Mouse (Mus musculus): ENCODE data around the gene Bicd2. TPM values are rescaled to one million over a fixed set of nuclear protein-coding genes. Genes with fewer than 3 reads are reported as not detected.

Bicd2 gene
- polyA plus RNA-seq, 1 experiment from 2014 or later: 8.9 TPM

GRCm38 (mm10) chr13:49381230-49381629, 39.8 kb downstream of the Bicd2 start:
- WGBS: 21% methylated on average over 3 of the region's 3 CpGs
- no peak overlapping the region; the same call in 1 of the 2 replicates for H3K27ac ChIP-seq (ENCODE audit: low read depth, low read length)

DNA sequence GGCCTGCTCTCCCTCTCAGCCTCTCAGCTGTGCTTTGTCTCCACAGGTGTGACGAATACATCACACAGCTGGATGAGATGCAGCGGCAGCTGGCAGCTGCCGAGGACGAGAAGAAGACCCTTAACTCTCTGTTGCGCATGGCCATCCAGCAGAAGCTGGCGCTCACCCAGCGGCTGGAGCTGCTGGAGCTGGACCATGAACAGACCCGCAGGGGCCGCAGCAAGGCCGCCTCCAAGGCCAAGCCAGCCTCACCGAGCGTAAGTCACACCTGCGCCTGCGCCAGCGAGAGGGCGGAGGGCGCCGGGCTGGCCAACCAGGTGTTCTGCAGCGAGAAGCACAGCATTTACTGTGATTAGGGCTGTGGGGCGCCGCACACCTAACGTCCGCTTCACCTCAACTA, 41.6 kb downstream of the Bicd2 start:
- peaks cover 78% of the 10 kb centered on the region for H3K36me3 ChIP-seq (ENCODE audit: control insufficient read depth, insufficient read depth)
- WGBS: 91% methylated on average over 23 of the region's 23 CpGs

More at GRCm38 (mm10) chr13:49381230-49381629, 39.8 kb downstream of the Bicd2 start:
- H3K27me3 ChIP-seq (replicated peaks; ENCODE audit: control insufficient read depth, insufficient read depth, low read length): no peaks in the 10 kb centered on the region
- H3K9me3 ChIP-seq (ENCODE audit: control insufficient read depth): no peaks in the 10 kb centered on the region
- no peak overlapping the region for H3K4me2 ChIP-seq (replicated peaks; ENCODE audit: low read depth)
- peaks cover 82% of the 10 kb centered on the region for H3K36me3 ChIP-seq (ENCODE audit: control insufficient read depth, insufficient read depth)
- ATAC-seq: peak; percentile 56; the same call in 1 of the 2 replicates
- no peak overlapping the region for H3K9ac ChIP-seq (ENCODE audit: low read depth, low read length)
- no peak overlapping the region for H3K4me3 ChIP-seq (ENCODE audit: low read depth, low read length)
- peak; percentile 98 for TF ChIP-seq CTCF (IDR thresholded peaks at IDR 0.05; ENCODE audit: low read depth)
- no peaks in the 10 kb centered on the region for H3K4me1 ChIP-seq (replicated peaks; ENCODE audit: control insufficient read depth, insufficient read depth, low read length)

DNA sequence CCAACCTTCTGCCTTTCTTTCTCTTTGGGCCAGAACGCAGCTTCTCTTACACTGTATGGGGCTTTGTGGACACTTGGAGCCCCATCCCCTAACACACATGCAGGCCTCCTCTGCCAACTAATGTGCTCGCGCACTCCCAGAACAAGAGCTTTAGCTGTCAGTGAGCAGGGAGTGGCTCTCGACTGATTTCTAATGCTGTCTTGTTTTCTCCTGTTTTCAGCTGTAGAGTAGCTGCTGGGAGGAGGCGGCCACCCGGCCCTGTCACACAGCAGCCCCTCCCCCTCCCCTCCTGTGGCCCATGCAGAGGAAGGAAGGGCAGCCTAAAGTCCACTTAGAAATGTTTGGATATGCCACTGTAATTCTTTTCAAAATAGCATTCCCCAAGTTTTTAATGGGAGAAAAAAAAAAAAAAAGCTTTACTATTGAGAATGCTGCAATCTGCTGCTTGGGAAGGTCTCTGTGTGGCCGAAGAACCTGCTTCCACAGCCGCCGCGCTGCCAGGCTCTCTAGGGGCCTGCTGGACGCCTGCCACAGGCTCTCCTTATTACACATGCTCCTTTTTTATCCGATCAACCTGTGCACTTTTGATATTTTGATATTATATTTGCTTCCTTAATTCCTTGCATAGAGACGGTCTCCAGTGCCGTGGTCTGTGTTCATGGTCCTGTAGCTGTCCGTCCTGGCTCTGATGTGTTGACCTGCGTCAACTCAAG, 43.5 kb downstream of the Bicd2 start:
- ATAC-seq: no peak
- Histone ChIP-seq H3K36me3 (ENCODE audit: control insufficient read depth, insufficient read depth) (peaks cover 59% of the 10 kb centered on the region), H3K27ac (ENCODE audit: low read depth, low read length) (no peak overlapping the region)

More for the DNA sequence above, 41.6 kb downstream of the Bicd2 start:
- no peaks in the 10 kb centered on the region for H3K27me3 ChIP-seq (replicated peaks; ENCODE audit: control insufficient read depth, insufficient read depth, low read length)
- no peaks in the 10 kb centered on the region for H3K9me3 ChIP-seq (ENCODE audit: control insufficient read depth)
- H3K9ac ChIP-seq (ENCODE audit: low read depth, low read length): no peak overlapping the region
- H3K4me1 ChIP-seq (replicated peaks; ENCODE audit: control insufficient read depth, insufficient read depth, low read length): no peaks in the 10 kb centered on the region
- H3K4me3 ChIP-seq (ENCODE audit: low read depth, low read length): no peak overlapping the region
- no peak overlapping the region for H3K4me2 ChIP-seq (replicated peaks; ENCODE audit: low read depth)
- no peak overlapping the region for H3K27ac ChIP-seq (ENCODE audit: low read depth, low read length)
- TF ChIP-seq CTCF (IDR thresholded peaks at IDR 0.05; ENCODE audit: low read depth): no peak
- ATAC-seq: no peak

DNA sequence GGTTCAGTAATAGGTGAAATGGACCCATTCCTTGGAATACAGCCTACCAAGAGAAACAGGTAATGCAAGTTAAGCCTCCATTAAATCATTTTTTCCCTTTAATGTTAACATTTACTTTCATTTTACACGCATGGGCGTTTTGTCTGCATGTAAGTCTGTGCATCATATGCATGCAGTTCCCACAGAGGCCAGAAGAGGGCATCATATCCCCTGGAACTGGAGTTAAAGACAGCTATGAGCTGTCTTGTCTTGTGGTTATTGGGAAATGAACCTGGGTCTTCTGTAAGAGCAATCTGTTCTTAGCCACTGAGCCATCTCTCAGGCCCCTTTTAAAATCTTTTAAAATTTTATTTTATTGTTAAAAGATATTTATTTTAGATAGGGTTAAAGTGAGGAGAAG, 50.0 kb downstream of the Bicd2 start:
- no peak for ATAC-seq
- WGBS: 94% methylated on average over 2 of the region's 2 CpGs

More for the DNA sequence above, 43.5 kb downstream of the Bicd2 start:
- WGBS: 79% methylated on average over 16 of the region's 16 CpGs
- H3K4me3 ChIP-seq (ENCODE audit: low read depth, low read length): no peak overlapping the region
- no peak overlapping the region for H3K4me2 ChIP-seq (replicated peaks; ENCODE audit: low read depth)
- H3K4me1 ChIP-seq (replicated peaks; ENCODE audit: control insufficient read depth, insufficient read depth, low read length): no peaks in the 10 kb centered on the region
- H3K9ac ChIP-seq (ENCODE audit: low read depth, low read length): no peak overlapping the region
- no peaks in the 10 kb centered on the region for H3K9me3 ChIP-seq (ENCODE audit: control insufficient read depth)
- TF ChIP-seq CTCF (IDR thresholded peaks at IDR 0.05; ENCODE audit: low read depth): no peak
- H3K27me3 ChIP-seq (replicated peaks; ENCODE audit: control insufficient read depth, insufficient read depth, low read length): no peaks in the 10 kb centered on the region

DNA sequence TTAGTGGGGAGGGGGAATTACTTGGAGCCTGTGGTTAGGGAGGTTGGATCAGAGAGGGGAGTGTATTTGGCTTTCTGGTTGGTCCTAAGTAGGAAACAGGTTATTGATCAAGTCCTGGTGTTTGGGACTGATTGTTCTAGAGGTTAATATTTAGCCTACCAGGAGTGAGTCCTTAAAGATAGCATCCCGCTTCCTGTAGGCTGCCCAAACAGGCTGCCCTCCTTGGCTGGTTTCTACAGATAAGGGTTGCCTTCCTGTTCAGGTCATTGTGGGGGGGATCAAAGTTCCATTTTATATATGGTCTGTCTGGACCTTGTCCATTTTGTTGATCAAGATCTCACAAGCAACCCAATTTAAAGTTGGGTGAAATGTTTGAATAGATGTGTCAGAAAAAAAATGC, 52.2 kb downstream of the Bicd2 start:
- no peaks in the 10 kb centered on the region for H3K9me3 ChIP-seq (ENCODE audit: control insufficient read depth)
- H3K4me2 ChIP-seq (replicated peaks; ENCODE audit: low read depth): no peak overlapping the region
- no peaks in the 10 kb centered on the region for H3K27me3 ChIP-seq (replicated peaks; ENCODE audit: control insufficient read depth, insufficient read depth, low read length)
- H3K4me1 ChIP-seq (replicated peaks; ENCODE audit: control insufficient read depth, insufficient read depth, low read length): 0 out of 2 replicates have a peak, but pooled peaks cover 2% of the 10 kb centered on the region
- no peak overlapping the region for H3K4me3 ChIP-seq (ENCODE audit: low read depth, low read length)
- H3K27ac ChIP-seq (ENCODE audit: low read depth, low read length): no peak overlapping the region
- no peak for TF ChIP-seq CTCF (IDR thresholded peaks at IDR 0.05; ENCODE audit: low read depth)
- peak; percentile 40; the same call in 1 of the 2 replicates for ATAC-seq
- H3K36me3 ChIP-seq (ENCODE audit: control insufficient read depth, insufficient read depth): no peaks in the 10 kb centered on the region
- no peak overlapping the region for H3K9ac ChIP-seq (ENCODE audit: low read depth, low read length)
- whole genome bisulfite sequencing: 50% methylated on average over 1 of the region's 1 CpGs

More for the DNA sequence above, 50.0 kb downstream of the Bicd2 start:
- Histone ChIP-seq H3K4me2 (replicated peaks; ENCODE audit: low read depth) (no peak overlapping the region), H3K36me3 (ENCODE audit: control insufficient read depth, insufficient read depth) (peaks cover 8% of the 10 kb centered on the region; the same call in 1 of the 2 replicates), H3K4me1 (replicated peaks; ENCODE audit: control insufficient read depth, insufficient read depth, low read length) (0 out of 2 replicates have a peak, but pooled peaks cover 2% of the 10 kb centered on the region), H3K27ac (ENCODE audit: low read depth, low read length) (no peak overlapping the region), H3K27me3 (replicated peaks; ENCODE audit: control insufficient read depth, insufficient read depth, low read length) (no peaks in the 10 kb centered on the region), H3K9ac (ENCODE audit: low read depth, low read length) (no peak overlapping the region), H3K4me3 (ENCODE audit: low read depth, low read length) (no peak overlapping the region), H3K9me3 (ENCODE audit: control insufficient read depth) (no peaks in the 10 kb centered on the region)
- peak; percentile 63 for TF ChIP-seq CTCF (IDR thresholded peaks at IDR 0.05; ENCODE audit: low read depth)

- no peak overlapping the region for H3K4me2 ChIP-seq (replicated peaks; ENCODE audit: low read depth)
- H3K4me3 ChIP-seq (ENCODE audit: low read depth, low read length): no peak overlapping the region
- no peak for ATAC-seq
- no peak overlapping the region for H3K9ac ChIP-seq (ENCODE audit: low read depth, low read length)
- 0 out of 2 replicates have a peak, but pooled peaks cover 2% of the 10 kb centered on the region for H3K4me1 ChIP-seq (replicated peaks; ENCODE audit: control insufficient read depth, insufficient read depth, low read length)
- no peaks in the 10 kb centered on the region for H3K9me3 ChIP-seq (ENCODE audit: control insufficient read depth)
- no peaks in the 10 kb centered on the region for H3K36me3 ChIP-seq (ENCODE audit: control insufficient read depth, insufficient read depth)
- 97% methylated on average over 3 of the region's 3 CpGs for WGBS
- H3K27ac ChIP-seq (ENCODE audit: low read depth, low read length): no peak overlapping the region
- H3K27me3 ChIP-seq (replicated peaks; ENCODE audit: control insufficient read depth, insufficient read depth, low read length): no peaks in the 10 kb centered on the region
- TF ChIP-seq CTCF (IDR thresholded peaks at IDR 0.05; ENCODE audit: low read depth): no peak
Measured at GRCm38 (mm10) chr13:49394886-49395447, 53.6 kb downstream of the Bicd2 start.

Data from intestine, postnatal 0 days (tissue).